ENCODE assay signal across 18 mouse cellular contexts in genomic region chr7:35602766-35603165, GRCm38 (mm10). TPM values are rescaled to one million over a fixed set of nuclear protein-coding genes. Genes with fewer than 3 reads are reported as not detected.
DNase-seq lines count a peak whose midpoint lies in the region; TF ChIP-seq lines count a peak whose summit lies in the region.
"Had no signal": no experiment of that assay in that cellular context is flagged by ENCODE, and none has a peak within 500 bp of the region (broad histone marks: within the 10 kb centered on the region; RNA-seq: fewer than 3 reads in every experiment).

No protein-coding gene starts in this region.

- 0 out of 2 replicates have a peak overlapping the region, but pooled peaks have one; percentile 34 for H3K9ac ChIP-seq in CH12.LX (ENCODE audit: insufficient read depth, low read depth)

- DNase-seq in A20 (ENCODE audit: low read depth, low spot score) (peak; percentile 15), CH12.LX (ENCODE audit: extremely low read depth) (no peak)
- no peak for DNase-seq in ovary, postnatal 14 days (ENCODE audit: low spot score)
- DNase-seq in urinary bladder, postnatal 36 days (ENCODE audit: low spot score in 2 of 2), result no peak
- DNase-seq: adrenal gland, adult 2 months; adrenal gland, adult 8-10 months; adrenal gland, postnatal 10 days; adrenal gland, postnatal 14 days; adrenal gland, postnatal 25 days; adrenal gland, postnatal 36 days; B cell, adult 2 months; cerebellum, adult 11 months; cerebellum, adult 11-12 months; cerebellum, adult 18-20 months; cerebellum, adult 2 months; cerebellum, adult 8-10 months had no signal

- H3K36me3 ChIP-seq in CH12.LX (replicated peaks in 1 of 2; ENCODE audit: control insufficient read depth in 1 of 2, insufficient read depth in 1 of 2, low read length in 1 of 2), result peaks cover 35 to 78% of the 10 kb centered on the region in 2 experiments

- in situ Hi-C loops in CH12.LX (cut with MboI; ENCODE audit: low pct_ligation_motif_present, low pct_unique_long_range_greater_than_20kb, low sequenced_read_pairs), result no loop called here

- TF ChIP-seq RAD21 in CH12.LX (IDR thresholded peaks at IDR 0.05; ENCODE audit: low read depth, low read length), result no peak

- H3K79me2 ChIP-seq in CH12.LX (replicated peaks; ENCODE audit: control insufficient read depth, extremely low read depth, insufficient read depth, poor library complexity, severe bottlenecking), result no peaks in the 10 kb centered on the region

- peaks cover 14 to 28% of the 10 kb centered on the region in 2 experiments; a peak in 3 of 4 replicates for H3K4me1 ChIP-seq in CH12.LX (ENCODE audit: control insufficient read depth in 1 of 2, insufficient read depth in 2 of 2)

- H3K4me2 ChIP-seq in CH12.LX (ENCODE audit: insufficient read depth, low read depth, poor library complexity, severe bottlenecking), result no peak overlapping the region

- H3K27ac ChIP-seq in CH12.LX (ENCODE audit: insufficient read depth, low read depth), result peak overlapping the region; percentile 81; the same call in 1 of the 2 replicates

- TF ChIP-seq CTCF in CH12.LX (conservative IDR thresholded peaks at IDR 0.05 in 1 of 2, IDR thresholded peaks at IDR 0.05 in 1 of 2; ENCODE audit: low read depth in 2 of 2, low read length in 2 of 2), result no peak

- dilution Hi-C loops in CH12.LX (cut with MboI; ENCODE audit: extremely low pct_ligation_motif_present, extremely low pct_unique_long_range_greater_than_20kb, low sequenced_read_pairs), result no loop called here

- H3K9me3 ChIP-seq in CH12.LX (replicated peaks; ENCODE audit: low read length), result peaks cover 4% of the 10 kb centered on the region

- TF ChIP-seq EP300 in CH12.LX (IDR thresholded peaks at IDR 0.05; ENCODE audit: low read length), result peak; percentile 15; the same call in 1 of the 2 replicates

- no peak overlapping the region for H3K4me3 ChIP-seq in CH12.LX (replicated peaks in 1 of 3; ENCODE audit: low read depth in 2 of 3, low read length in 2 of 3, poor library complexity in 1 of 3)

- no peaks in the 10 kb centered on the region for H3K27me3 ChIP-seq in CH12.LX (replicated peaks)
- H3K27me3 ChIP-seq: Patski had no signal

- no peak for TF ChIP-seq POLR2A in CH12.LX (IDR thresholded peaks at IDR 0.05; ENCODE audit: low read depth, low read length)

TF ChIP-seq in CH12.LX, 34 proteins besides CTCF, POLR2A, EP300 and RAD21:
- no peak for TF ChIP-seq CHD2 (IDR thresholded peaks at IDR 0.05; ENCODE audit: low read length)
- 0 out of 2 replicates have a peak, but pooled peaks have one; percentile 23 for TF ChIP-seq TCF12 (IDR thresholded peaks at IDR 0.05; ENCODE audit: low read depth, low read length)
- TF ChIP-seq BHLHE40 (IDR thresholded peaks at IDR 0.05; ENCODE audit: low read depth, low read length), result no peak
- TF ChIP-seq CHD1 (IDR thresholded peaks at IDR 0.05; ENCODE audit: low read depth, low read length), result no peak
- peak; percentile 5; the same call in 1 of the 2 replicates for TF ChIP-seq IRF4 (IDR thresholded peaks at IDR 0.05; ENCODE audit: low read depth, low read length)
- no peak for TF ChIP-seq JUND (conservative IDR thresholded peaks at IDR 0.05; ENCODE audit: low read depth, low read length)
- no peak for TF ChIP-seq JUN (IDR thresholded peaks at IDR 0.05; ENCODE audit: insufficient read depth, low read depth, low read length)
- TF ChIP-seq RCOR1 (conservative IDR thresholded peaks at IDR 0.05; ENCODE audit: low read depth, low read length), result no peak
- no peak for TF ChIP-seq SIN3A (IDR thresholded peaks at IDR 0.05; ENCODE audit: low read length)
- no peak for TF ChIP-seq SMC3 (IDR thresholded peaks at IDR 0.05; ENCODE audit: low read depth, low read length)
- TF ChIP-seq MEF2A (IDR thresholded peaks at IDR 0.05; ENCODE audit: borderline replicate concordance, low read depth, low read length), result peak; percentile 6; the same call in 1 of the 2 replicates
- no peak for TF ChIP-seq POLR2AphosphoS2 (IDR thresholded peaks at IDR 0.05; ENCODE audit: low read depth, low read length)
- no peak for TF ChIP-seq ETS1 (conservative IDR thresholded peaks at IDR 0.05; ENCODE audit: low read depth, low read length)
- TF ChIP-seq ZNF384 (IDR thresholded peaks at IDR 0.05; ENCODE audit: low read depth, low read length), result peak; percentile 91

RNA-seq across cellular contexts. Expression of gene Ankrd27, which starts 16.7 kb away (rescaled TPM):
- 44.4 and 49.1 TPM in 2 replicates for total RNA-seq in CH12.LX (2012; rRNA removed)
- total RNA-seq in CH12.LX (2014; rRNA removed), result 33.4 and 39.0 TPM in 2 replicates
- 38.6 and 39.7 TPM in 2 replicates for polyA plus RNA-seq in CH12.LX (2012; ENCODE audit: insufficient read length, low read depth)

RNA-seq across cellular contexts. Expression of gene Rgs9bp, which starts 17.4 kb away (rescaled TPM):
- total RNA-seq in CH12.LX (2012; rRNA removed) (0.17 and 0.21 TPM in 2 replicates), CH12.LX (2014; rRNA removed) (0.05 and 0.11 TPM in 2 replicates)
- 0.04 and 0.06 TPM in 2 replicates for polyA plus RNA-seq in CH12.LX (2012; ENCODE audit: insufficient read length, low read depth)
- polyA plus RNA-seq: CD4-positive, CD25-positive, alpha-beta regulatory T cell, adult 4 months had no signal

RNA-seq across cellular contexts. Expression of gene Pdcd5, which starts 44.6 kb away (rescaled TPM):
- 174 and 227 TPM in 2 replicates for total RNA-seq in CH12.LX (2012; rRNA removed)
- 241 and 294 TPM in 2 replicates for total RNA-seq in CH12.LX (2014; rRNA removed)
- 242 and 272 TPM in 2 replicates for polyA plus RNA-seq in CH12.LX (2012; ENCODE audit: insufficient read length, low read depth)

RNA-seq across cellular contexts. Expression of gene Nudt19, which starts 46.7 kb away (rescaled TPM):
- total RNA-seq in CH12.LX (2012; rRNA removed) (29.8 and 35.9 TPM in 2 replicates), CH12.LX (2014; rRNA removed) (128 and 130 TPM in 2 replicates)
- polyA plus RNA-seq in CH12.LX (2012; ENCODE audit: insufficient read length, low read depth), result 42.7 and 58.0 TPM in 2 replicates
